Mouse (Mus musculus): ENCODE data around the gene Serpina3j. TPM values are rescaled to one million over a fixed set of nuclear protein-coding genes. Genes with fewer than 3 reads are reported as not detected.
"Not testable (repeated sequence)": the region's sequence is repeated elsewhere in the genome, so short reads cannot be mapped to it uniquely, and the experiment has no call there.

Gene Serpina3j
- polyA plus RNA-seq, 1 experiment, result not detected

DNA sequence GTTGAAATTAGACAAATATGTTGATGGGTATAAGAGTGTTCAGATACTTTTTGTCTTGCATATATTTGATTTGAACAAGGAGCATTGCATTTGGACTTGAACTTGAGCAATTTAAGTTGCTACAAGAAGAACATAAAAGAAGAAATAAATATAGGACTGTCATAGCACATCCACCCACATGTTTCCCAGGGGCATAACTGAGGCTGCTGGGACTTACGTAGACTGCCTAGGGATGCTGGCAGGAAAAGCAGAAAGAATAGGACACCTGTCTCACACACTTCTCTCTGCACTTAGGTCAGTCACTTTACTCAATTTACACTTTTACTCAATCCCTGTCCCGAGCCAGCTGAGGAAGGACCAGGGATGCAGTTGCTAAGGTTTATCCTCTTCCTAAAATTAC is 20.4 kb upstream of the Serpina3j start:
- WGBS, result 88% methylated on average over 2 of the region's 2 CpGs
- Histone ChIP-seq H3K4me1 (ENCODE audit: control insufficient read depth, insufficient read depth, insufficient read length) (no peaks in the 10 kb centered on the region), H3K27me3 (ENCODE audit: control insufficient read depth, insufficient read depth, low read length) (no peaks in the 10 kb centered on the region), H3K36me3 (ENCODE audit: control insufficient read depth, insufficient read depth, low read length) (no peaks in the 10 kb centered on the region), H3K4me3 (ENCODE audit: extremely low read depth, insufficient read depth, insufficient read length) (no peak overlapping the region), H3K27ac (ENCODE audit: insufficient read depth, low read length) (no peak overlapping the region)
- TF ChIP-seq CTCF (IDR thresholded peaks at IDR 0.05; ENCODE audit: extremely low read depth, insufficient read depth, insufficient read length, insufficient replicate concordance), result no peak
- TF ChIP-seq POLR2A (IDR thresholded peaks at IDR 0.05; ENCODE audit: low read depth, low read length), result no peak
- DNase-seq (ENCODE audit: low read depth in 1 of 2, low spot score in 2 of 2), result no peak

DNA sequence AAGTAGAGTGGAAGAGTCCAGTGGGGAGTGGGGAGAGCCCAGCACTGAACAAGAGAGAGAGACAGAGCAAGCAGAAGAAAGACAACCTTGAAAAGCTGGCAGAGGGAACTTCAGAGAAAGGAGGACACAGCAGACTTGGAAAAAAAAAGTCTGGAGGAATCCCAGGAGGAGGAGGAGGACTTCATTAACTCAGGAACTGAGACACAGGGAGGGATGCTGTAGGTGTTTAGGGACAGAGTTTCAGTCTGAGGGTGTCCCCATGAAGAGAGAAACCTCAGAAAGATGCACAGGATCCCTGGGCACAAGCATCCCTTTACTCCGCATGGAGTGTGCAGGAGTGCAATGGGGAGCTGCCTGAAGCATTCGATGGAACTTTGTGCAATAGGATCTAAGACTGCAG is 16.3 kb upstream of the Serpina3j start:
- Histone ChIP-seq H3K27ac (ENCODE audit: insufficient read depth, low read length) (no peak overlapping the region), H3K4me3 (ENCODE audit: extremely low read depth, insufficient read depth, insufficient read length) (no peak overlapping the region), H3K4me1 (ENCODE audit: control insufficient read depth, insufficient read depth, insufficient read length) (no peaks in the 10 kb centered on the region), H3K36me3 (ENCODE audit: control insufficient read depth, insufficient read depth, low read length) (no peaks in the 10 kb centered on the region), H3K27me3 (ENCODE audit: control insufficient read depth, insufficient read depth, low read length) (no peaks in the 10 kb centered on the region)
- no peak for TF ChIP-seq CTCF (IDR thresholded peaks at IDR 0.05; ENCODE audit: extremely low read depth, insufficient read depth, insufficient read length, insufficient replicate concordance)
- no peak for TF ChIP-seq POLR2A (IDR thresholded peaks at IDR 0.05; ENCODE audit: low read depth, low read length)
- DNase-seq (ENCODE audit: low read depth in 1 of 2, low spot score in 2 of 2), result no peak
- 91% methylated on average over 2 of the region's 2 CpGs for WGBS

DNA sequence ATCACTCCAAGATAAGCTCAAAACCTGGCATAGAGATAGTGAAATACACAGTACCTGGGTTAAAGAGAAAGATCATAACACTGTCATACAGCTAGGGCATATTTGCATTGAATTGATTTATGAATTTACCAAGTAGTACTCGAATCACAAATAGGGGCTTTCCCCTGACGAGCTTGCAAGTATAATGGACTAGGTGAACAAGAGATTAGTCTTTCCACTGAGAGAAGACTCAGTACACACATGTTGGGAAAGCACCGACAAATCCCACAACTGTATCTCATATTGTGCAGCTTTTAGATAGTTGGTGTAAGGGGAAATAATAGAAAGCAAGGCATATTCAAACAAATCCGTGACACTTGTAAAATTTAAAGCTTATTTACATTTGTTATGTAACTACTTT is 8.4 kb upstream of the Serpina3j start:
- DNase-seq (ENCODE audit: low read depth in 1 of 2, low spot score in 2 of 2), result no peak
- Histone ChIP-seq H3K27me3 (ENCODE audit: control insufficient read depth, insufficient read depth, low read length) (no peaks in the 10 kb centered on the region), H3K4me1 (ENCODE audit: control insufficient read depth, insufficient read depth, insufficient read length) (no peaks in the 10 kb centered on the region), H3K36me3 (ENCODE audit: control insufficient read depth, insufficient read depth, low read length) (no peaks in the 10 kb centered on the region), H3K27ac (ENCODE audit: insufficient read depth, low read length) (no peak overlapping the region), H3K4me3 (ENCODE audit: extremely low read depth, insufficient read depth, insufficient read length) (no peak overlapping the region)
- 79% methylated on average over 4 of the region's 4 CpGs for WGBS
- TF ChIP-seq POLR2A (IDR thresholded peaks at IDR 0.05; ENCODE audit: low read depth, low read length) (no peak), CTCF (IDR thresholded peaks at IDR 0.05; ENCODE audit: extremely low read depth, insufficient read depth, insufficient read length, insufficient replicate concordance) (no peak)

DNA sequence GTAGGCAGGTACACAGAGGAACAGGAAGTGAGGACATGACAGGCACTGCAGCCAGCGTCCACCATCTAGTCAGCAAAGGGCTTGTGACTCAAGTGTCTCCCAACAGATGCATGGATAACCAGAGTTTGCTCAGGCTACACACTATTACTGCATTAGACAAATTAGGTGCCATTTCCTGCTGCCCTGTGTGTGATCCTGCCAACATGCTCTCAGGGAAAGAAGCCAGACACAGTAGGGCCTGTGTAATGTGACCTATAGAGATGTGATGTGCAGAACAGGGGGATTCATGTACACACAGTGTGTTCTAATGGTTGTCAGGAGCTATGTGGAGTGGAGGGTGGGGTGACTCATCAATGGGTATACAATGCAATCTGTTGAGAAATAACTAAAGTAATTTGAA is 8.1 kb downstream of the Serpina3j start:
- Histone ChIP-seq H3K4me1 (ENCODE audit: control insufficient read depth, insufficient read depth, insufficient read length) (no peaks in the 10 kb centered on the region), H3K27me3 (ENCODE audit: control insufficient read depth, insufficient read depth, low read length) (no peaks in the 10 kb centered on the region), H3K27ac (ENCODE audit: insufficient read depth, low read length) (no peak overlapping the region), H3K4me3 (ENCODE audit: extremely low read depth, insufficient read depth, insufficient read length) (no peak overlapping the region), H3K36me3 (ENCODE audit: control insufficient read depth, insufficient read depth, low read length) (no peaks in the 10 kb centered on the region)
- no peak for DNase-seq (ENCODE audit: low read depth in 1 of 2, low spot score in 2 of 2)
- TF ChIP-seq CTCF (IDR thresholded peaks at IDR 0.05; ENCODE audit: extremely low read depth, insufficient read depth, insufficient read length, insufficient replicate concordance), result no peak
- 55% methylated on average over 1 of the region's 1 CpGs for WGBS

DNA sequence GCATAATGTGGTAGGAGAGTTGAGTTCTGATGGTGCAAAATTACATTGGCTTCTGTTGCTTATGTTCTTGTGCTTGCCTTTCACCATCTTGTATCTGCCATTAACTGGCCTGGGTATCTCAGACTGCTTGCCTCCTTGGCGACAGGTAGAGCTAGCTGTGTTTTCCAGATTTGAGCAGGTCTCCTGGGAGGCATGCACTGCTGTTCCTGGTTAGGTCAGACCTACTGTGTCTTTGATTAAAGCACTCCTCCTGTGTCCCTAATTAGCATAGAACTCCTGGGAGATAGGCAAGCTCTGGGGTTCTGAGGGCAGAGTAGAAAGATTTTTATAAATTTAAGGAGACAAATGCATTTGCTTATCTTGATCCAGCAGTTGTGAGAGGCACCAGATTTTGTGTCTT is 17.3 kb downstream of the Serpina3j start:
- Histone ChIP-seq H3K27ac (ENCODE audit: insufficient read depth, low read length) (no peak overlapping the region), H3K27me3 (ENCODE audit: control insufficient read depth, insufficient read depth, low read length) (no peaks in the 10 kb centered on the region), H3K4me3 (ENCODE audit: extremely low read depth, insufficient read depth, insufficient read length) (no peak overlapping the region), H3K4me1 (ENCODE audit: control insufficient read depth, insufficient read depth, insufficient read length) (no peaks in the 10 kb centered on the region), H3K36me3 (ENCODE audit: control insufficient read depth, insufficient read depth, low read length) (no peaks in the 10 kb centered on the region)
- DNase-seq (ENCODE audit: low read depth in 1 of 2, low spot score in 2 of 2), result no peak
- TF ChIP-seq POLR2A (IDR thresholded peaks at IDR 0.05; ENCODE audit: low read depth, low read length) (no peak), CTCF (IDR thresholded peaks at IDR 0.05; ENCODE audit: extremely low read depth, insufficient read depth, insufficient read length, insufficient replicate concordance) (no peak)
- 69% methylated on average over 1 of the region's 1 CpGs for WGBS

DNA sequence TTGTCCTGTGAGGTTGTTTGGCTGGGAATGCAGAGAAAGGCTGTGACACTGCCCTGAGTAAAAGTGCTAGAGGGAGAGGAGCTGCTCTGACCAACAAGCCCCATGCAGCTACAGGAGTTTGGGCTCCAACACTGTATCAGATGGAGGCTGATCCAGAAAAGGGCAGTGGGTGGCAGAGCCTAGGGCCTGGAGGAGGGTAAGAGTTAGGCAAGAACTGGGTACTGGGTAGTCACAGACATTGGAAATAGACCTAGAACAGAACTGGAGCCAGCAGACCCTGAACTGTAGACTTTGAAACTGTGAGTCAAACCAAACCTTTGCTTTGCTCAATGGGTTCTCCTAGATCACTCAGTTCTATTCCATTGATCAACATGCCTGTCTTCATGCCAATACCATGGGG is 22.5 kb downstream of the Serpina3j start:
- H3K4me1 ChIP-seq (ENCODE audit: control insufficient read depth, insufficient read depth, insufficient read length); H3K27ac ChIP-seq (ENCODE audit: insufficient read depth, low read length); H3K27me3 ChIP-seq (ENCODE audit: control insufficient read depth, insufficient read depth, low read length); H3K36me3 ChIP-seq (ENCODE audit: control insufficient read depth, insufficient read depth, low read length); H3K4me3 ChIP-seq (ENCODE audit: extremely low read depth, insufficient read depth, insufficient read length); DNase-seq (ENCODE audit: low read depth in 1 of 2, low spot score in 2 of 2): not testable (repeated sequence)

DNA sequence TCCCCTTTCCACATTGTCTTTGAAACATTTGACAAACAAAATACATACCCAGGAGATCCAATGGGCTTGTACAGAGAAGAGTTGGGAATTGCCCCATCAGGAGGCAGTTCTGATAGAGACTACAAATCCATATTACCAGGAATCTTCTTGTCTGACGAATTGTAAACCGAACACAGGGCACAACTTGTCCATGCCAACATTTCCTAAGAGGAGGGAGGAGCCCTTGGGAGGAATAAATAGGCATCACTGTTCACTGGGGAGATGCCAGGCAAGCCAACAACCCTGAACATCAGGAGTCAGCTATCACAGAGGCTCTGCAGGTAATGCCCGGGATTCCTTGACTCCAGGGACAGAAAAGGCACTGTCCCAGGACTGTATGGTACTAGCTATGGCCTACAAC is 23.9 kb downstream of the Serpina3j start, which contains the start of the genes Serpina3k and Serpina3m:
Serpina3k (plus strand) TSS at position 261 of the 400 bp plus-strand sequence.
Serpina3m (plus strand) TSS at position 261 of the 400 bp plus-strand sequence.
- H3K4me3 ChIP-seq (ENCODE audit: extremely low read depth, insufficient read depth, insufficient read length); H3K36me3 ChIP-seq (ENCODE audit: control insufficient read depth, insufficient read depth, low read length); DNase-seq (ENCODE audit: low read depth in 1 of 2, low spot score in 2 of 2); H3K27me3 ChIP-seq (ENCODE audit: control insufficient read depth, insufficient read depth, low read length); H3K27ac ChIP-seq (ENCODE audit: insufficient read depth, low read length); H3K4me1 ChIP-seq (ENCODE audit: control insufficient read depth, insufficient read depth, insufficient read length): not testable (repeated sequence)
- 90% methylated on average over 3 of the region's 3 CpGs for whole genome bisulfite sequencing

DNA sequence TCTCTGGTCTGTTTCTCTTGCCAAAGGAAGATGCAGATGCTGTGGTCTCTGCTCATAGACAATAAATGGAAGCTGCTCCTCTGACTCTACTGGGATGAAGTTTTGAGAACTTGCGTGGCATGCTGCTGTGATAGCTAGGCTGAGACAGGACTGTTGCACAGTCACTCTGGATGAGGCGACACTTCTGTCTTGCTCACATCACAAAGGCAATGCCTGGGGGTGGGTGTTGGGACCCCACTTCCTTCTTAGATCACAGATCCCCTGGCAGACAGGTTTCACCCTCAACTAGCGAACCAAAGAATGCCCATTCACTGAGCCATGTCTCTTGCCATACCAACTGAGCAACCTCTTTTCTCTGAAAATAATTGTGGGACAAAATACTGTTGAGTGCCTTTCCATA is 24.4 kb downstream of the Serpina3j start:
- Histone ChIP-seq H3K27ac (ENCODE audit: insufficient read depth, low read length) (no peak overlapping the region), H3K4me3 (ENCODE audit: extremely low read depth, insufficient read depth, insufficient read length) (no peak overlapping the region), H3K27me3 (ENCODE audit: control insufficient read depth, insufficient read depth, low read length) (no peaks in the 10 kb centered on the region), H3K36me3 (ENCODE audit: control insufficient read depth, insufficient read depth, low read length) (no peaks in the 10 kb centered on the region), H3K4me1 (ENCODE audit: control insufficient read depth, insufficient read depth, insufficient read length) (no peaks in the 10 kb centered on the region)
- DNase-seq (ENCODE audit: low read depth in 1 of 2, low spot score in 2 of 2), result no peak
- TF ChIP-seq POLR2A (IDR thresholded peaks at IDR 0.05; ENCODE audit: low read depth, low read length) (no peak), CTCF (IDR thresholded peaks at IDR 0.05; ENCODE audit: extremely low read depth, insufficient read depth, insufficient read length, insufficient replicate concordance) (no peak)
- WGBS, result 86% methylated on average over 3 of the region's 3 CpGs

DNA sequence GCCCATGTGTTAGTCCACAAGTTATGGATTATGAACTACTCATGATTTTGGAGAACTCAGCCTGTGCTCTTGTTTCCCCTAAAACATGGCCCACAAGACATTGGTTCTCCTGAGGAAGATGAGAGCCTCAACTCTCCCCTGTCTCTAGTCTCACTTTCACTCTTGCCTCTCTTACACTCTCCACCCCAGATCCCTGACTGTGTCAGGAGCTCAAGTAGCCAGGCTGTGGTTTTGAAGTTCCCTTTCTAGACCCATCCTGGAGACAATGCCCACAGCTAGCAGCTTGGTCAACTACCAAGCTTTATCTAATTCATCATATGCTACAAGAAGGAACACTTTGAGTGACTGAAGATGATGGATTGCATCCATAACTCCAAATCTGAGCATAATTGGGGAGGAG is 28.1 kb downstream of the Serpina3j start:
- H3K27ac ChIP-seq (ENCODE audit: insufficient read depth, low read length); H3K27me3 ChIP-seq (ENCODE audit: control insufficient read depth, insufficient read depth, low read length); H3K4me3 ChIP-seq (ENCODE audit: extremely low read depth, insufficient read depth, insufficient read length); H3K4me1 ChIP-seq (ENCODE audit: control insufficient read depth, insufficient read depth, insufficient read length); H3K36me3 ChIP-seq (ENCODE audit: control insufficient read depth, insufficient read depth, low read length); DNase-seq (ENCODE audit: low read depth in 1 of 2, low spot score in 2 of 2): not testable (repeated sequence)
